Comparison of ENCODE assay signal across 22 mouse cellular contexts in genomic region chr7:68010802-68011201, GRCm38 (mm10). TPM values are rescaled to one million over a fixed set of nuclear protein-coding genes. Genes with fewer than 3 reads are reported as not detected.
DNase-seq lines count a peak whose midpoint lies in the region; ATAC-seq and TF ChIP-seq lines count a peak whose summit lies in the region.
"Had no signal": no experiment of that assay in that cellular context is flagged by ENCODE, and none has a peak within 500 bp of the region (broad histone marks: within the 10 kb centered on the region; RNA-seq: fewer than 3 reads in every experiment).

No protein-coding gene starts in this region.

- no peak overlapping the region for H3K4me2 ChIP-seq in heart, embryonic 11.5 days
- no peak overlapping the region for H3K4me2 ChIP-seq in lung, embryonic 14.5 days
- no peak overlapping the region for H3K4me2 ChIP-seq in lung, postnatal 0 days (replicated peaks; ENCODE audit: low read depth, low read length)
- no peak overlapping the region for H3K4me2 ChIP-seq in kidney, embryonic 14.5 days (replicated peaks; ENCODE audit: low read depth, low read length)
- H3K4me2 ChIP-seq: forebrain, embryonic 12.5 days; hindbrain, embryonic 12.5 days; neural tube, embryonic 15.5 days had no signal

- TF ChIP-seq CTCF in lung, embryonic 14.5 days (IDR thresholded peaks at IDR 0.05; ENCODE audit: low read depth) = no peak
- TF ChIP-seq CTCF in lung, postnatal 0 days (IDR thresholded peaks at IDR 0.05) = no peak

- 35% methylated on average over 3 of the region's 3 CpGs for WGBS in heart, embryonic 11.5 days (ENCODE audit: insufficient replicate concordance)
- 53% methylated on average over 3 of the region's 3 CpGs for WGBS in lung, embryonic 14.5 days
- 53% methylated on average over 3 of the region's 3 CpGs for WGBS in lung, postnatal 0 days
- WGBS in kidney, embryonic 14.5 days = 73% methylated on average over 3 of the region's 3 CpGs

- peak overlapping the region; percentile 92 for H3K27ac ChIP-seq in heart, embryonic 11.5 days (ENCODE audit: low read depth, low read length)
- 0 out of 2 replicates have a peak overlapping the region, but pooled peaks have one; percentile 20 for H3K27ac ChIP-seq in lung, embryonic 14.5 days (ENCODE audit: low read depth)
- no peak overlapping the region for H3K27ac ChIP-seq in lung, postnatal 0 days (ENCODE audit: low read length)
- H3K27ac ChIP-seq in kidney, embryonic 14.5 days (ENCODE audit: low read depth, low read length) = no peak overlapping the region
- H3K27ac ChIP-seq: forebrain, embryonic 12.5 days; hindbrain, embryonic 12.5 days; neural tube, embryonic 15.5 days had no signal

- no peak overlapping the region for H3K4me3 ChIP-seq in heart, embryonic 11.5 days (ENCODE audit: low read depth, low read length)
- H3K4me3 ChIP-seq in lung, embryonic 14.5 days (ENCODE audit: low read depth, low read length) = no peak overlapping the region
- H3K4me3 ChIP-seq in lung, postnatal 0 days (ENCODE audit: low read depth, low read length) = no peak overlapping the region
- H3K4me3 ChIP-seq in kidney, embryonic 14.5 days (ENCODE audit: low read length) = no peak overlapping the region
- H3K4me3 ChIP-seq: forebrain, embryonic 12.5 days; hindbrain, embryonic 12.5 days; midbrain, embryonic 10.5 days; neural tube, embryonic 15.5 days had no signal

- H3K4me1 ChIP-seq in heart, embryonic 11.5 days (ENCODE audit: control insufficient read depth, insufficient read depth, low read length) = peaks cover 60% of the 10 kb centered on the region
- H3K4me1 ChIP-seq in lung, embryonic 14.5 days (ENCODE audit: insufficient read depth) = peaks cover 24% of the 10 kb centered on the region
- H3K4me1 ChIP-seq in lung, postnatal 0 days (ENCODE audit: insufficient read depth, low read depth, low read length) = peaks cover 9% of the 10 kb centered on the region; the same call in 1 of the 2 replicates
- H3K4me1 ChIP-seq in kidney, embryonic 14.5 days (ENCODE audit: control insufficient read depth, insufficient read depth, low read length) = peaks cover 10% of the 10 kb centered on the region

- no peaks in the 10 kb centered on the region; the same call in 1 of the 2 replicates for H3K9me3 ChIP-seq in heart, embryonic 11.5 days (replicated peaks; ENCODE audit: control insufficient read depth, low read length)
- peaks cover 3% of the 10 kb centered on the region; the same call in 1 of the 2 replicates for H3K9me3 ChIP-seq in lung, embryonic 14.5 days (ENCODE audit: low read depth, low read length)
- H3K9me3 ChIP-seq in lung, postnatal 0 days (ENCODE audit: low read length) = no peaks in the 10 kb centered on the region
- 0 out of 2 replicates have a peak, but pooled peaks cover under 1% of the 10 kb centered on the region for H3K9me3 ChIP-seq in kidney, embryonic 14.5 days (ENCODE audit: control insufficient read depth, low read length)
- H3K9me3 ChIP-seq: forebrain, embryonic 12.5 days; neural tube, embryonic 15.5 days had no signal

- 0 out of 2 replicates have a peak overlapping the region, but pooled peaks have one; percentile 1 for H3K9ac ChIP-seq in heart, embryonic 11.5 days (ENCODE audit: low read depth, low read length)
- H3K9ac ChIP-seq in lung, embryonic 14.5 days = no peak overlapping the region
- no peak overlapping the region for H3K9ac ChIP-seq in lung, postnatal 0 days (replicated peaks; ENCODE audit: low read depth)
- H3K9ac ChIP-seq in kidney, embryonic 14.5 days (ENCODE audit: low read depth, low read length) = no peak overlapping the region
- H3K9ac ChIP-seq: forebrain, embryonic 12.5 days; hindbrain, embryonic 12.5 days; neural tube, embryonic 15.5 days had no signal

- no peak; the same call in 1 of the 2 replicates for ATAC-seq in heart, embryonic 11.5 days (replicated peaks; ENCODE audit: insufficient number of reproducible peaks, low FRiP score, low TSS enrichment)
- no peak for ATAC-seq in lung, embryonic 14.5 days (ENCODE audit: insufficient read depth)
- ATAC-seq in lung, postnatal 0 days = no peak
- peak; percentile 35 for ATAC-seq in erythroid progenitor cell, adult 5-6 weeks (replicated peaks; ENCODE audit: low FRiP score, poor library complexity, severe bottlenecking)
- ATAC-seq in megakaryocyte-erythroid progenitor cell, adult 5-6 weeks (replicated peaks; ENCODE audit: low FRiP score, low TSS enrichment, poor library complexity, severe bottlenecking) = peak; percentile 60
- no peak; the same call in 1 of the 2 replicates for ATAC-seq in kidney, embryonic 14.5 days (ENCODE audit: low FRiP score, low TSS enrichment)
- ATAC-seq: activated CD4-positive, CD25-positive, alpha-beta regulatory T cell, adult 4 months; inflammation-experienced regulatory T-cells, adult 6 months; Patski had no signal

- H3K36me3 ChIP-seq in heart, embryonic 11.5 days (ENCODE audit: control insufficient read depth, insufficient read depth, low read length) = peaks cover 6% of the 10 kb centered on the region
- peaks cover 22% of the 10 kb centered on the region; the same call in 1 of the 2 replicates for H3K36me3 ChIP-seq in lung, embryonic 14.5 days (ENCODE audit: insufficient read depth)
- no peaks in the 10 kb centered on the region for H3K36me3 ChIP-seq in lung, postnatal 0 days (ENCODE audit: insufficient read depth, low read length)
- H3K36me3 ChIP-seq in kidney, embryonic 14.5 days (ENCODE audit: control insufficient read depth, insufficient read depth, low read length) = peaks cover 14% of the 10 kb centered on the region

- TF ChIP-seq EP300 in lung, postnatal 0 days (IDR thresholded peaks at IDR 0.05) = no peak

- no peaks in the 10 kb centered on the region for H3K27me3 ChIP-seq in heart, embryonic 11.5 days (ENCODE audit: control insufficient read depth, insufficient read depth, low read length)
- no peaks in the 10 kb centered on the region for H3K27me3 ChIP-seq in lung, embryonic 14.5 days (ENCODE audit: insufficient read depth, low read length)
- no peaks in the 10 kb centered on the region for H3K27me3 ChIP-seq in lung, postnatal 0 days (replicated peaks; ENCODE audit: insufficient read depth, low read length)
- no peaks in the 10 kb centered on the region for H3K27me3 ChIP-seq in kidney, embryonic 14.5 days (ENCODE audit: control insufficient read depth, insufficient read depth, low read length)
- H3K27me3 ChIP-seq: forebrain, embryonic 12.5 days; hindbrain, embryonic 12.5 days; neural tube, embryonic 15.5 days; Patski had no signal

- no peak for DNase-seq in heart, adult 11 months
- no peak for DNase-seq in lung, embryonic 14.5 days
- DNase-seq in lung, postnatal 0 days (ENCODE audit: low spot score) = no peak
- DNase-seq in kidney, postnatal 25 days = no peak
- DNase-seq: adrenal gland, postnatal 36 days; cerebellum, postnatal 10 days; gastrocnemius, postnatal 14 days; kidney, adult 8-10 months; kidney, postnatal 4 days; lung, postnatal 14 days; thymus, adult 2 months had no signal

RNA-seq across cellular contexts. Expression of gene Igf1r, which starts 58.2 kb away (rescaled TPM):
- 16.1 and 19.3 TPM in 2 replicates for polyA plus RNA-seq in heart, embryonic 11.5 days (2014; fragmentation: Nextera tagmentation; extraction: Ambion mirVana)
- 19.6 and 19.7 TPM in 2 replicates for polyA plus RNA-seq in lung, embryonic 14.5 days (2014; fragmentation: Nextera tagmentation; extraction: Ambion mirVana)
- 15.9 and 18.8 TPM in 2 replicates for polyA plus RNA-seq in lung, postnatal 0 days (2015; fragmentation: Nextera tagmentation; extraction: Ambion mirVana)
- total RNA-seq in erythroid progenitor cell, adult 5-6 weeks (2015; ENCODE audit: low replicate concordance) = 17.3 and 28.1 TPM in 2 replicates
- 16.8 and 18.1 TPM in 2 replicates for total RNA-seq in erythroid progenitor cell, adult 5-6 weeks (2017; ENCODE audit: low replicate concordance)
- total RNA-seq in megakaryocyte-erythroid progenitor cell, adult 5-6 weeks (2014; fragmentation: Nextera tagmentation) = 40.8 and 53.2 TPM in 2 replicates
- 21.4 and 27.0 TPM in 2 replicates for total RNA-seq in megakaryocyte-erythroid progenitor cell, adult 5-6 weeks (2017)
- 29.7 and 31.6 TPM in 2 replicates for polyA plus RNA-seq in kidney, embryonic 14.5 days (2014; fragmentation: Nextera tagmentation; extraction: Ambion mirVana)

Comparison
In these comparisons a context has a peak if more than half of its experiments do, and no peak if none do; other contexts are left out.
1. H3K27ac ChIP-seq: peak in heart, embryonic 11.5 days (single experiment) and lung, embryonic 14.5 days (single experiment); none in lung, postnatal 0 days (single experiment) and kidney, embryonic 14.5 days (single experiment).
2. ATAC-seq: peak in erythroid progenitor cell, adult 5-6 weeks (single experiment) and megakaryocyte-erythroid progenitor cell, adult 5-6 weeks (single experiment); none in heart, embryonic 11.5 days (single experiment), lung, embryonic 14.5 days (single experiment), lung, postnatal 0 days (single experiment) and kidney, embryonic 14.5 days (single experiment).